Mouse (Mus musculus) MEL (cell line): ENCODE measurements around the gene Grifin. TPM values are rescaled to one million over a fixed set of nuclear protein-coding genes. Genes with fewer than 3 reads are reported as not detected.

Experiments used
- DNase-seq: peaks from one replicate; pipeline ENCODE4 v3.0.0; 2011; ENCODE audit warnings: low read depth, low spot score
- H3K27ac ChIP-seq: 2 replicates; pipeline ENCODE4 v1.5.1; 2012; ENCODE audit warnings: low read depth, mild to moderate bottlenecking, control low read depth, low read length, moderate library complexity; ENCODE audit not compliant: control insufficient read depth
- H3K27me3 ChIP-seq, 2 experiments: fragments of 150-350 bp in 1 of 2; sonication (generic) in 1 of 2; 2 replicates each; pipeline ENCODE4 v1.6.1; 2012; ENCODE audit warnings: low read length in 2 of 2, mild to moderate bottlenecking in 2 of 2, improper control_type of control experiment in 1 of 2, moderate library complexity in 1 of 2; ENCODE audit not compliant: insufficient read depth in 2 of 2, control insufficient read depth in 1 of 2
- H3K36me3 ChIP-seq, 2 experiments: 2 replicates each; pipeline ENCODE4 v1.6.1; 2012 to 2014; ENCODE audit warnings: low read length in 2 of 2, improper control_type of control experiment in 1 of 2, inconsistent platforms in 1 of 2, mild to moderate bottlenecking in 1 of 2; ENCODE audit not compliant: insufficient read depth in 2 of 2, control insufficient read depth in 1 of 2
- H3K4me1 ChIP-seq, 2 experiments: fragments of 150-350 bp in 1 of 2; sonication (generic) in 1 of 2; 2 replicates each; pipeline ENCODE4 v1.6.1; 2012; ENCODE audit warnings: low read length in 2 of 2, improper control_type of control experiment in 1 of 2, mild to moderate bottlenecking in 1 of 2; ENCODE audit not compliant: insufficient read depth in 2 of 2, control insufficient read depth in 1 of 2
- H3K4me3 ChIP-seq, 2 experiments: fragments of 150-350 bp in 1 of 2; sonication (generic) in 1 of 2; 2 replicates each; pipeline ENCODE4 v1.5.1; 2012; ENCODE audit warnings: low read depth in 2 of 2, low read length in 2 of 2, mild to moderate bottlenecking in 2 of 2, moderate library complexity in 2 of 2, control low read depth in 1 of 2, improper control_type of control experiment in 1 of 2; ENCODE audit not compliant: control insufficient read depth in 1 of 2, insufficient read depth in 1 of 2
- H3K79me2 ChIP-seq: 2 replicates; pipeline ENCODE4 v1.6.1; 2012; ENCODE audit warnings: mild to moderate bottlenecking, low read length, moderate library complexity; ENCODE audit not compliant: control insufficient read depth, poor library complexity, insufficient read depth
- H3K9ac ChIP-seq: 2 replicates; pipeline ENCODE4 v1.6.1; 2012; ENCODE audit warnings: low read depth, mild to moderate bottlenecking, control low read depth, low read length, moderate library complexity; ENCODE audit not compliant: control insufficient read depth, poor library complexity, severe bottlenecking
- H3K9me3 ChIP-seq: fragments of 150-350 bp; sonication (generic); replicated peaks from 2 replicates; pipeline ENCODE4 v1.6.1; 2012; ENCODE audit warnings: mild to moderate bottlenecking, low read length, improper control_type of control experiment, moderate library complexity; ENCODE audit not compliant: insufficient read depth
- BHLHE40 ChIP-seq: IDR thresholded peaks from 2 replicates; pipeline ENCODE4 v1.6.1; 2012; ENCODE audit warnings: low read depth, mild to moderate bottlenecking, inconsistent platforms, low read length, improper control_type of control experiment, borderline replicate concordance
- CHD1 ChIP-seq: IDR thresholded peaks from 2 replicates; pipeline ENCODE4 v1.6.1; 2012; ENCODE audit warnings: low read depth, mild to moderate bottlenecking, inconsistent platforms, low read length, improper control_type of control experiment
- CHD2 ChIP-seq: IDR thresholded peaks from 2 replicates; pipeline ENCODE4 v1.6.1; 2011; ENCODE audit warnings: low read length, improper control_type of control experiment
- CTCF ChIP-seq, 3 experiments: IDR thresholded peaks in 2 of 3; conservative IDR thresholded peaks in 1 of 3; 2 replicates each; pipeline ENCODE4 v1.5.1; 2011 to 2012; ENCODE audit warnings: low read length in 3 of 3, low read depth in 2 of 3, mild to moderate bottlenecking in 2 of 3, improper control_type of control experiment in 1 of 3, inconsistent platforms in 1 of 3, mixed read lengths in 1 of 3, moderate library complexity in 1 of 3; ENCODE audit not compliant: control insufficient read depth in 1 of 3, insufficient read depth in 1 of 3, poor library complexity in 1 of 3, severe bottlenecking in 1 of 3
- E2F4 ChIP-seq: IDR thresholded peaks from 2 replicates; pipeline ENCODE4 v1.6.1; 2011; ENCODE audit warnings: low read depth, low read length, improper control_type of control experiment, borderline replicate concordance
- ELF1 ChIP-seq: IDR thresholded peaks from 2 replicates; pipeline ENCODE4 v1.6.1; 2014; ENCODE audit warnings: low read depth, mild to moderate bottlenecking, inconsistent platforms, low read length, improper control_type of control experiment, moderate library complexity
- EP300 ChIP-seq, 2 experiments: IDR thresholded peaks; 2 replicates each; pipeline ENCODE4 v1.6.1; 2011; ENCODE audit warnings: improper control_type of control experiment in 2 of 2, low read length in 2 of 2, low read depth in 1 of 2, mild to moderate bottlenecking in 1 of 2
- ETS1 ChIP-seq: IDR thresholded peaks from 2 replicates; pipeline ENCODE4 v1.6.1; 2012; ENCODE audit warnings: low read depth, mild to moderate bottlenecking, inconsistent platforms, low read length, improper control_type of control experiment, moderate library complexity
- GABPA ChIP-seq: IDR thresholded peaks from 2 replicates; pipeline ENCODE4 v1.6.1; 2012; ENCODE audit warnings: low read depth, mild to moderate bottlenecking, inconsistent platforms, low read length, improper control_type of control experiment, moderate library complexity
- GATA1 ChIP-seq: IDR thresholded peaks from 2 replicates; pipeline ENCODE4 v1.6.1; 2011; ENCODE audit warnings: low read depth, low read length, improper control_type of control experiment
- HCFC1 ChIP-seq: IDR thresholded peaks from 2 replicates; pipeline ENCODE4 v1.6.1; 2012; ENCODE audit warnings: low read depth, mild to moderate bottlenecking, inconsistent platforms, low read length, improper control_type of control experiment, moderate library complexity
- JUND ChIP-seq: IDR thresholded peaks from 2 replicates; pipeline ENCODE4 v1.6.1; 2011; ENCODE audit warnings: low read depth, mild to moderate bottlenecking, improper control_type of control experiment, low read length
- KAT2A ChIP-seq: conservative IDR thresholded peaks from 2 replicates; pipeline ENCODE4 v1.6.1; 2012; ENCODE audit warnings: low read depth, low read length, improper control_type of control experiment, inconsistent platforms
- MAFK ChIP-seq: IDR thresholded peaks from 2 replicates; pipeline ENCODE4 v1.6.1; 2011; ENCODE audit warnings: low read depth, mild to moderate bottlenecking, low read length, improper control_type of control experiment, borderline replicate concordance
- MAZ ChIP-seq: IDR thresholded peaks from 2 replicates; pipeline ENCODE4 v1.6.1; 2012; ENCODE audit warnings: low read depth, mild to moderate bottlenecking, inconsistent platforms, low read length, improper control_type of control experiment
- MEF2A ChIP-seq: IDR thresholded peaks from 2 replicates; pipeline ENCODE4 v1.6.1; 2014; ENCODE audit warnings: low read depth, mild to moderate bottlenecking, inconsistent platforms, low read length, improper control_type of control experiment; ENCODE audit not compliant: poor library complexity, insufficient replicate concordance, severe bottlenecking; ENCODE audit errors: extremely low read depth
- MXI1 ChIP-seq: IDR thresholded peaks from 2 replicates; pipeline ENCODE4 v1.6.1; 2011; ENCODE audit warnings: mild to moderate bottlenecking, low read depth, low read length, improper control_type of control experiment
- MYB ChIP-seq: IDR thresholded peaks from 2 replicates; pipeline ENCODE4 v1.6.1; 2011; ENCODE audit warnings: mild to moderate bottlenecking, low read depth, low read length, improper control_type of control experiment
- MYC ChIP-seq: IDR thresholded peaks from 2 replicates; pipeline ENCODE4 v1.6.1; 2011; ENCODE audit warnings: low read depth, mild to moderate bottlenecking, low read length, improper control_type of control experiment, moderate library complexity
- NELFE ChIP-seq: IDR thresholded peaks from 2 replicates; pipeline ENCODE4 v1.6.1; 2011; ENCODE audit warnings: low read depth, low read length, improper control_type of control experiment
- POLR2A ChIP-seq, 2 experiments: IDR thresholded peaks; 2 replicates each; pipeline ENCODE4 v1.6.1; 2011 to 2012; ENCODE audit warnings: low read length in 2 of 2, mild to moderate bottlenecking in 2 of 2, control low read depth in 1 of 2, improper control_type of control experiment in 1 of 2, low read depth in 1 of 2, moderate library complexity in 1 of 2; ENCODE audit not compliant: control insufficient read depth in 1 of 2, insufficient read depth in 1 of 2, poor library complexity in 1 of 2
- POLR2AphosphoS2 ChIP-seq: IDR thresholded peaks from 2 replicates; pipeline ENCODE4 v1.6.1; 2011; ENCODE audit warnings: low read length, improper control_type of control experiment
- POLR2AphosphoS5 ChIP-seq: IDR thresholded peaks from 2 replicates; pipeline ENCODE4 v1.6.1; 2012; ENCODE audit warnings: low read depth, borderline replicate concordance, mild to moderate bottlenecking, inconsistent platforms, low read length, moderate library complexity, mixed read lengths
- RAD21 ChIP-seq: IDR thresholded peaks from 2 replicates; pipeline ENCODE4 v1.6.1; 2011; ENCODE audit warnings: mild to moderate bottlenecking, low read depth, low read length, improper control_type of control experiment
- RCOR1 ChIP-seq: IDR thresholded peaks from 2 replicates; pipeline ENCODE4 v1.6.1; 2012; ENCODE audit warnings: low read depth, mild to moderate bottlenecking, inconsistent platforms, low read length, improper control_type of control experiment
- SIN3A ChIP-seq: IDR thresholded peaks from 2 replicates; pipeline ENCODE4 v1.6.1; 2012; ENCODE audit warnings: low read length, improper control_type of control experiment, inconsistent platforms
- SMC3 ChIP-seq: IDR thresholded peaks from 2 replicates; pipeline ENCODE4 v1.6.1; 2011; ENCODE audit warnings: low read depth, low read length, improper control_type of control experiment
- TAL1 ChIP-seq: IDR thresholded peaks from 2 replicates; pipeline ENCODE4 v1.6.1; 2012; ENCODE audit warnings: mild to moderate bottlenecking, inconsistent platforms, low read length, moderate library complexity, mixed read lengths
- TBP ChIP-seq: IDR thresholded peaks from 2 replicates; pipeline ENCODE4 v1.8.0; 2011; ENCODE audit warnings: low read depth, low read length, improper control_type of control experiment
- TCF12 ChIP-seq: IDR thresholded peaks from 2 replicates; pipeline ENCODE4 v1.6.1; 2014; ENCODE audit warnings: low read depth, mild to moderate bottlenecking, inconsistent platforms, low read length, improper control_type of control experiment, moderate library complexity
- UBTF ChIP-seq: IDR thresholded peaks from 2 replicates; pipeline ENCODE4 v1.6.1; 2012; ENCODE audit warnings: low read depth, mild to moderate bottlenecking, inconsistent platforms, low read length, improper control_type of control experiment, moderate library complexity, borderline replicate concordance; ENCODE audit not compliant: insufficient read depth
- USF1 ChIP-seq: IDR thresholded peaks from 2 replicates; pipeline ENCODE4 v1.6.1; 2014; ENCODE audit warnings: low read depth, mild to moderate bottlenecking, inconsistent platforms, low read length, improper control_type of control experiment, moderate library complexity
- USF2 ChIP-seq, 2 experiments: IDR thresholded peaks; 2 replicates each; pipeline ENCODE4 v1.6.1; 2011 to 2012; ENCODE audit warnings: improper control_type of control experiment in 2 of 2, low read length in 2 of 2, borderline replicate concordance in 1 of 2, inconsistent platforms in 1 of 2, low read depth in 1 of 2, mild to moderate bottlenecking in 1 of 2; ENCODE audit not compliant: insufficient read depth in 1 of 2
- ZC3H11A ChIP-seq: IDR thresholded peaks from 2 replicates; pipeline ENCODE4 v1.6.1; 2012; ENCODE audit warnings: low read depth, mild to moderate bottlenecking, inconsistent platforms, low read length, improper control_type of control experiment
- ZKSCAN1 ChIP-seq: IDR thresholded peaks from 2 replicates; pipeline ENCODE4 v1.6.1; 2012; ENCODE audit warnings: low read depth, mild to moderate bottlenecking, inconsistent platforms, low read length, improper control_type of control experiment, moderate library complexity
- ZMIZ1 ChIP-seq: IDR thresholded peaks from 2 replicates; pipeline ENCODE4 v1.6.1; 2012; ENCODE audit warnings: low read depth, mild to moderate bottlenecking, inconsistent platforms, low read length, improper control_type of control experiment, moderate library complexity
- ZNF384 ChIP-seq: IDR thresholded peaks from 2 replicates; pipeline ENCODE4 v1.6.1; 2012; ENCODE audit warnings: low read depth, mild to moderate bottlenecking, inconsistent platforms, low read length, improper control_type of control experiment
- polyA plus RNA-seq, 2 experiments: library from polyadenylated mRNA; stranded (reverse) in 1 of 2; unstranded in 1 of 2; fragments of >175 nt in 1 of 2; fragments of >200 nt in 1 of 2; gene quantifications; 2 replicates each; pipeline versions ENCODE4 v1.2.1 to v1.2.4; 2012; ENCODE audit warnings: low replicate concordance in 2 of 2, low read depth in 1 of 2; ENCODE audit not compliant: insufficient read length in 2 of 2, insufficient read depth in 1 of 2, missing spikeins in 1 of 2
- total RNA-seq: library from RNA; depleted of rRNA; stranded (reverse); fragments of 300-350 nt; gene quantifications from 2 replicates; pipeline ENCODE4 v1.2.3, GENCODE M21; 2012

The Grifin gene
- total and polyA plus RNA-seq, 3 experiments, result 0.32 TPM; not detected in 2

DNA sequence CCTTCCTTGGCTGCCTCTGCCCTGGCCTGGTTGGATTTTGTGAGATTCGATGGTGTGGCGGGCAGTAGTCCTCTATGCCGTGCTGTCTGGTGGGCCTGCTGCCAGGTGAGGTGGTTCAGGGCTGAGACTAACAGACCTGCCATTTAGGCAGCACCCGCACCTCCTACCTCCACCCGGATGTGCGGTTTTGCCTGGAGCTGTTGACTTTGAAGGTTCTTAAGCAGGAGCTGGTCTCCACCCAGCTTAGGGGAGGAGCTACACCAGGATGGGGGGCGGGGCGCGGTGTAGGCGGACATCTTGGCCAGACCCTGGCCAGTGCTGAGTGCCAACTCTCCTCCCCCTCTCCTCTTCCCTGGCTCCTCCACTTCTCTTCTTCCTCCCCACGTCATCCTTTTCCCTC lies 2.5 kb upstream of the Grifin start:
- Histone ChIP-seq H3K9ac (peak overlapping the region; percentile 24; the same call in 1 of the 2 replicates), H3K27ac (no peak overlapping the region), H3K4me1 (peaks cover 5 to 16% of the 10 kb centered on the region in 2 experiments; a peak in 3 of 4 replicates)
- TF ChIP-seq GABPA, result no peak
- TF ChIP-seq E2F4, result no peak
- no peak for TF ChIP-seq UBTF
- no peak for TF ChIP-seq MYC
- no peak for TF ChIP-seq RCOR1
- no peak for TF ChIP-seq EP300 (IDR thresholded peaks at IDR 0.05; ENCODE audit: low read depth in 1 of 2, low read length in 2 of 2)
- TF ChIP-seq TBP, result 0 out of 2 replicates have a peak, but pooled peaks have one; percentile 26
- no peak for TF ChIP-seq ZNF384
- TF ChIP-seq KAT2A, result no peak
- no peak for TF ChIP-seq GATA1
- TF ChIP-seq ZKSCAN1, result no peak
- TF ChIP-seq MEF2A, result no peak
- no peak for TF ChIP-seq ZC3H11A
- no peak for TF ChIP-seq CHD2
- TF ChIP-seq SMC3, result no peak
- TF ChIP-seq NELFE, result peak; percentile 59
- TF ChIP-seq TCF12, result 0 out of 2 replicates have a peak, but pooled peaks have one; percentile 23
- no peak; the same call in 1 of the 2 replicates for TF ChIP-seq ELF1
- TF ChIP-seq POLR2AphosphoS5, result 0 out of 2 replicates have a peak, but pooled peaks have one; percentile 58
- TF ChIP-seq CTCF (IDR thresholded peaks at IDR 0.05 in 2 of 3, conservative IDR thresholded peaks at IDR 0.05 in 1 of 3; ENCODE audit: control insufficient read depth in 1 of 3, insufficient read depth in 1 of 3, low read depth in 2 of 3, low read length in 3 of 3, poor library complexity in 1 of 3, severe bottlenecking in 1 of 3), result no peak
- no peak for TF ChIP-seq JUND
- TF ChIP-seq CHD1, result no peak
- TF ChIP-seq USF2 (IDR thresholded peaks at IDR 0.05; ENCODE audit: borderline replicate concordance in 1 of 2, insufficient read depth in 1 of 2, low read depth in 1 of 2, low read length in 2 of 2), result no peak
- TF ChIP-seq MAFK, result no peak
- TF ChIP-seq USF1, result no peak
- TF ChIP-seq SIN3A, result peak; percentile 34; the same call in 1 of the 2 replicates
- TF ChIP-seq ZMIZ1, result no peak
- TF ChIP-seq TAL1, result no peak
- no peak for TF ChIP-seq POLR2AphosphoS2
- TF ChIP-seq MYB, result no peak
- no peak for TF ChIP-seq HCFC1
- no peak for TF ChIP-seq BHLHE40
- TF ChIP-seq MXI1, result peak; percentile 28; the same call in 1 of the 2 replicates
- no peak for TF ChIP-seq ETS1
- TF ChIP-seq MAZ, result 0 out of 2 replicates have a peak, but pooled peaks have one; percentile 29
- TF ChIP-seq RAD21, result no peak
- peak in 1 of 2 experiments; percentile 44; a peak in 1 of 4 replicates for TF ChIP-seq POLR2A (IDR thresholded peaks at IDR 0.05; ENCODE audit: control insufficient read depth in 1 of 2, insufficient read depth in 1 of 2, low read depth in 1 of 2, low read length in 2 of 2, poor library complexity in 1 of 2)

More for the DNA sequence above, 2.5 kb upstream of the Grifin start:
- peaks cover 0 to 5% of the 10 kb centered on the region in 2 experiments; a peak in 2 of 4 replicates for H3K36me3 ChIP-seq
- H3K79me2 ChIP-seq, result no peaks in the 10 kb centered on the region
- DNase-seq, result peak; percentile 90
- H3K27me3 ChIP-seq, result no peaks in the 10 kb centered on the region
- no peaks in the 10 kb centered on the region for H3K9me3 ChIP-seq
- H3K4me3 ChIP-seq, result peak overlapping the region; percentile 37 to 67; a peak in 3 of 4 replicates
